Mouse (Mus musculus) lung, postnatal 10 days (tissue): ENCODE measurements around the gene Prg2.
A peak's percentile ranks its signal among the peaks of the same experiment; 100 is the strongest.

Experiments
- DNase-seq: peaks from one replicate; pipeline ENCODE4 v3.0.0; 2021

The Prg2 gene

GRCm38 (mm10) chr2:84962906-84963507 is 17.3 kb upstream of the Prg2 start:
- no peak for DNase-seq

DNA sequence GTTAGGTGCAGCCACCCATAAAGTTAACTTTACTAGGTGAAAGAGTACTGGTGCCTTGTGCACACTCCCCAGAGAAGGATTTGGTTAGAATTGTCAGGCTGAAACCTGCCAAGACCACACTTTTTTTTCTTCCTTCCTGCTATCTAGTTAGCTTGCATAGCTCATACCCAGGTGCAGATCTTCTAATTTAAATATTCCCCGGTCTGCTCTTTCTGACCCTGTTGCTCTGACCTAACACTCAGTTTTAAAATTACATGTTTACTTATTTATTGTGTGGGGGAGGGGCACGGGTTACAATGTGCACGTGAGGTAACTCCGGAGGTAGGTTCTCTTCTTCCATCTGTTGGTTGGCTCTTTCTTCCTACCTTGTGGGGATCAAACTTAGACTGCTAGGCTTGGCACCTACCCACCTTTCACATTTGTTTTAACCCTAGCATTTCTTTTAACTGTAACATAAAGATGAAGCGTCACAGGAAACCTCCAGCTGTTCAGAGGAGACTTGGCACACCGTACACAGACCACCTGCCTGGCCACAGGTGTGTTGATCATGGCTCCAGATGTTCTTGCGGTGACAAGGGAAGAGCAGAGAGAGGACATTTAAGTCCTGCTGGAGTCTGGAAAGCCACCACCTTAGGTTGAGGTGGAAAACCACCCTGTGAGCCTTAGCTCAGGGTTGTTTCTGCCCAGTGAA is 16.0 kb upstream of the Prg2 start:
- no peak for DNase-seq

DNA sequence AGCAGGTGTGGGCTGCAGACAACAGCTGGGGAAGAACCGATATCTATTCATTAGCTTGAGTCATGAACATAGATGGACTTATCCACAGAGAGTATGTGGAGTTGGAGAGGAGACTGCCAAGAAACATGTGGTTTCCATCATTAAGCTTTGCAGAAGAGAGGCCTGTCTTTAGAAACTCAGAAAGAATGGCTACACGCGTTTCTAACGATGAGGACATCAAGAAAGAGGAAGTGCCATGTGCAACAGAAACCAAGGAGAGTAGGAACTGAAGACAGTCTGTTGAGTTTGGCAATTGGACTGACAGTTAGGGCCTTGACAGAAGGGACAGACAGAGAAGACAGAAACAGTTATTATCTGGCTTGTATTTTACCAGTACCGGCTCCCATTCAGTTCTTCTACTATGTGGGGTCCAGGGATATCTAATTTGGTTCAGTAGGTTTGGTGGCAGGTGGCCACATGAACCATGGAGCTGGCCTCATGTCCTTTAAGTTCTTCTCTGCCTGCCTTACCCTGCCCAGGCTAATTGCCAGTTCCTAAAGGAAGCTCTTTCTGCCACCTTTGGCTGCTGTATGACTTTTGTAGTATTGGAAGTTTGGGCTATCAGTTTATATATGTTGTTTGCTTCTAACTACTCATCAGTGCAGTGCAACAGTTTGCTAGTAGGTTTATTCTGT is 12.8 kb upstream of the Prg2 start:
- no peak for DNase-seq

- no peak for DNase-seq
Measured at GRCm38 (mm10) chr2:84975580-84975979, 4.7 kb upstream of the Prg2 start.

DNA sequence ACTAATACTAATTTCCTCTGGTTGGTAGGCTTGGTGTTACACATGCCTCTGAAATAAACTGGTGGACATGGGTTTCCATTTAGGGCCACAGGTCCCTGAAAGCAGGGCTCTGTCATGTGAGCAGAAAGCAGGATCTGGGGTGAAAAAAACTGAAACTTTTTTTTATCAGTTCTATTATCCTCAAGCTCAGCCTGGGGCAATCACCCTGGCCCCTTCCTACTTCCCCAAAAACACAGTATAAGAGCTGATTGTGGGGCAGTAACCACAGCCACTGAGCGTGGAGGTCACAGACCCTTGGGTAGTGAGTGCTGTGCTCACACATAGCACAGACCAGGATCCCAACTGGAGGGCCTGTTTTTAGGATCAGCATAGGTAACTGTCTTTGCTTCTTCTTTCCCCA is 7.7 kb downstream of the Prg2 start, which contains the start of gene Prg3:
Gene Prg3 (plus strand): TSS at position 286 of the 400 bp plus-strand sequence.
- DNase-seq = no peak

DNA sequence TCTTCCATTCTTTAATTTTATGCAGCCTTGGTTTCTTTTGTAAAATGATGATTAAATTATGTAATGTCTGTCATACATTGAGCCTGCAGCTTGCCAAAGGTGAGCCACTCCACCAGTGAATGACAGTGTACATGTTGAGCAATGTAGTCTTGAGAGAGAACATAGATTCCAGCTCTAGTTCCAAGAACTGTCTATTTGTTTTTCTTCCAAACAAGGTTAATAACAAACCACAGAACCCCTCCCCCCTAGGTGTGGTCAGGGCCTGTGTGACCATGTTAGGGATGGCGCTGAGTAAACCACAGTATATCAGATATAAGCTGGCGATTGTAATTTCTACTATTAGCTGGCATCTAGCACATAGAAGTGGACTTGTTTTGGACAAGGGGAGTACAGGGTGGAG is 16.1 kb downstream of the Prg2 start:
- DNase-seq = no peak

DNA sequence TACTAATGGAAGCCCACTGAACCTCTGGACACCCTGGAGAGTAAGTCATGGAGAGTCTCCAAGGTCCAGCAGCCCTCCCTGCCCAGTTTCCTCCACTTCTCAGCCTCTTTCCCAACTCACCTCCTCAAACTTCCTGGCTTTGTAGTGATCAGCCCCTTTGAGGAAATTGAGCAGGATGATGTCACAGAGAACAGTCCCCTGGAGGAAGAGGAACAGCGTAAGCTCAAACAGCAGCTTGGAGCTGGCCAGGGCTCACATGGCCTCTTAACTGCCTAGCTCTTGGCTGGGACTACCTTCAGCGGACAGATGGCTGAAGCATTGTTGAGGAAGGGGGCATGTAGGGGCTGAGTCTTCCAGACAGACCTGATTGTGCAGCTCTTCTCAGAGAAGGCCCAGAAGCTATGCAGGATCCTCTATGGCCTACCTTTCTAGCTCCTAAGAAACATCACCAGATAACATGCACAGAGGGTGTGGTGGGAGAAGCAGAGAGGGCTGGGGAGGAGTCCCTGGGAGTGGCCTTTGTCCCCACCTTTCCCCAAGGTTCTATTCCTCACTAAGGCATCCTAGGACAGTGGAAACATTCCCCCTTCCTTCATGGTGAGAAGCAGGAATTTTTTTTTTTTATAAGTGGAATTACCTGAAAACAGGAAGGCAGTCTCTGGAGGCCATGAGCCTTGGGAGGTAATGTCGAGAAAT is 19.4 kb downstream of the Prg2 start:
- DNase-seq = peak; percentile 20

DNA sequence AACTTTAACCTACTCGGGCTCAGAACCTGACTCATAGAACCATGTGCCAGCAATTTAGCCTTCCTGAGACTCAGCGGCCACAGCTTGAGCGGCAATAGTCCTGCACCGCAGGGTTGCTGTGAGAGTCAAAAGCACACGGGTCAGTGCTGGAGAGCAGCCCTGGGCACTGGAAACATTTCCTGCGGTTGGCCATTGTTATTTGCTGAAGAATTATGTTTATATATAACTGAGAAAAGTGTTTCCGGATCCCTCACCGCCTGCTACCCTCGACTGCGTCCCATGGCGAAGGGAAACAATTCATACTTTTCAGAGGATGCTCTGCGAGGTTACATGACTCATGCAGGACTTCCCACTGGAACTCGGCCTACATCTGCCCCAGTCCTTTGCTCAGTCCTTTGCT is 21.2 kb downstream of the Prg2 start:
- peak; percentile 51 for DNase-seq

- DNase-seq = no peak
Measured at GRCm38 (mm10) chr2:85002575-85002974, 22.3 kb downstream of the Prg2 start.

DNA sequence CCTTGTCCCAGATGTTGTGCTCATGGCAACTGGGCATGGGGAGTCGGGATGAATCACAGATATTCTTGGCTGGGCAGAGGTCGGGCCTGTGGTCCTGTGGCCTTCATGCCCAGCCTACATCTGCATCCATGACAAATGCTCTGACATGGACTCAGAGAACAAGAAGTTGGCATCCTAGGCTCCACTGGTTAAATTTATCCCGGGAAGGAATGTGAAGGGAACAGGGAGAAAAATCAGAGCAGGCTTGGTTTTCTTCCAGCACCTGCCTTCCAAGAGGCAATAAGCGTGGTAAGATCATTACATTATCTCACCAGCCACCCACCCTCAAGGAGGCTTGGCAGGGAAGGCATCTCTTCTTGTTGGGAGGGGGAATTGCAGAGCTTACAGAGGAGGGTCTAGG is 24.1 kb downstream of the Prg2 start:
- DNase-seq = no peak

DNA sequence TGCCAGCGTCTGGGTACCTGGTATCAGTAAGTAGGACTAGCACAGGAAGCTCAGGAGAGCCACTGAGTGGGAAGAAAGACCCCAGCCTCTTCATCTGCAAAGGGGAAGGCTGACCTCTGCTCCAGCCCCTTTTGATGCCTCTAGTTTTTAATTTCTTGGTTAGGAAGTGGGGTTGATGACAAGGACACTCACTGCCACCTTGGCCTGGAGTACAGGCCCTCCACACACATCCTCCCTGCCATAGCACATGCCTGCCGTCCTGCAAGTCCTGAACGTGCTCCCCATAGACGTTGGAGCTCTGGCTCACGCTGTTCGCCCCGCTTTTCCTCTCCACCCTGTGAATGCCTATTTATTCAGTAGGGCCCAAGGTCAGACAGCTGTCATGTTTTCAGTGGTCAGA is 26.3 kb downstream of the Prg2 start:
- DNase-seq = no peak

GRCm38 (mm10) chr2:85007729-85008128 is 27.5 kb downstream of the Prg2 start:
- peak; percentile 43 for DNase-seq

DNA sequence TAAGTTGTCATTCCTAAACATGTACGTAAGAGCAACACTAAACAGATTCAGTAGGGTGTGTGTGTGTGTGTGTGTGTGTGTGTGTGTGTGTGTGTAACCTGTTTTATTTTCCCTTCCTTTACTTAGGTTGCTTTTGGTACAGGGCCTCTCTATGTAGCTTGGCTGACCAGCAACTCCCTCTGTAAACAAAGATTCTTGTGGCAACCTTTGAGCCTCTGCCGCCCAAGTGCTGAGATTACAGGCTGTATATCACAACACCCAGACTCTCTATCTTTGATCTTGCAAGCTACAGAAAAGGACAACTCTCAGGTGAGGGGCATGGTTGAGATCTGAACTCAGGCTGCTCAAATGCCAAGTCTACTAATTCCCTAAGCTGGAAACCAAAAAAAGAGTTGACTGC is 29.0 kb downstream of the Prg2 start:
- DNase-seq = no peak

DNA sequence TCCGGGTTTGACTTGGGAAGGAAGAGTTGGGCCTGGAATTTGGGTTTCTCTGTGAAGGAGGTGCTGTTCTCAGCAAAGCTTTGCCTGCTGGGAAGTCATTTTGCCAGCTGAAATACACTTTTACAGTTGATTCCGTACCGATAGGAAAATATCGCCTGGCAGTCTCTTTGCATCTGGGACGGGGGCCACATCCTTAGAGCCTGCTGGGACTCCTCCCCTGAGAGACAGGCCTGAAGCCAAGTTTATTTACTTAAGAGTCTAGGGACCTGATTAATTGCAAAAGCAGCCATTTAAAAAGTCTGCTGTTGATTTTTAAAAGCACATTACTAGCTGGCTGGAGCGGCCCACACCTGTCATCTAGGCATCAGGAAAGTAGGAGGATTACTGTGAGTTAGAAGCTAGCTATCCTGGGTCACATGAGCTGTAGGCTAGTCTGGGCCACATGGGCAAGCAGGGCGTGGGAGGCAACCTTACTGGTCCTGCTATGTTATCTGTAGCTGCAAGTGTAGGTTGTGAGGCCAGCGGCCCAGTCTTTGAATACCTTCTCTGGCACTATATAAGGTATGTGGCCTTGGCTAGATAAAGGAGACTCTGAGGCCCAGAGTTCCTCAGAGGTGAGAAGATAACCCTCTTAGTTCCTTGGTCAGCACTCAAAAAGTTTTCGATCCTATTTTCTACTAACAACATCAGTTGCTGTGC is 31.8 kb downstream of the Prg2 start:
- peak; percentile 44 for DNase-seq

GRCm38 (mm10) chr2:85012679-85013078 is 32.4 kb downstream of the Prg2 start:
- DNase-seq = no peak

DNA sequence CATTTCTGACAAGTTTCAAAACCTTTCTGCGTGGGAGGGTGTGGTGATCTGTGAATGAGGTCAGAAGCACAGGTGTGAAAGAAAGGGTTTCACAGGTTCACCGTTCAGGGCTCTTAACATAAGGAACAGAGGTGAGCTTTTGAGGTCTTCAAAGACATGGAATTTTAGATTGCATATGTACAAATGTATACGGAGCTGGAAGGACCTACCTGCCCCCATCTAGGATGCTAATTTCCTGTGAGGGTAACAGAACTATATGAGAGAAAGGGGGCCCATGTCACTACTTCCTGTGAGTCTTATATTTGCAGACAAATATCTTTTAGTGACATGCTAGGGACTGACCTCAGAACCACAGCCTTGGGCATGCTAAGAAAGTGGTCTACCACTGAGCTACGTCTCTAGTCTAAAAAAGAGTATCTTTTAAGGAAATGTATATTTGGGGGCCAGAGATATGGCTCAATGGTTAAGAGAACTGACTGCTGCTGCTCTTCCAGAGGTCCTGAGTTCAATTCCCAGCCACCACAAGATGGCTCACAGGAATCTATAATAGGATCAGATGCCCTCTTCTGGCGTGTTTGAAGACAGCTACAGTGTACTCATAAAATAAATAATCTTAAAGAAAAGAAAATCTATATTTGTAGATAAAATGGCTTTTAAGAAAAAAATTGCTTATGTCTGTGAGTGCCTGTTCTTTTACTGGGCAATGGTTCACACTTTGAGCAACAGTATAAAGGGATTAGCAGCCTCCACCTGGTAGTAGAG is 33.7 kb downstream of the Prg2 start:
- no peak for DNase-seq

GRCm38 (mm10) chr2:85014588-85014982 is 34.3 kb downstream of the Prg2 start:
- DNase-seq = no peak

- DNase-seq = peak; percentile 48
Measured at GRCm38 (mm10) chr2:85022043-85022442, 41.8 kb downstream of the Prg2 start.

GRCm38 (mm10) chr2:85026178-85026577 is 45.9 kb downstream of the Prg2 start:
- no peak for DNase-seq

DNA sequence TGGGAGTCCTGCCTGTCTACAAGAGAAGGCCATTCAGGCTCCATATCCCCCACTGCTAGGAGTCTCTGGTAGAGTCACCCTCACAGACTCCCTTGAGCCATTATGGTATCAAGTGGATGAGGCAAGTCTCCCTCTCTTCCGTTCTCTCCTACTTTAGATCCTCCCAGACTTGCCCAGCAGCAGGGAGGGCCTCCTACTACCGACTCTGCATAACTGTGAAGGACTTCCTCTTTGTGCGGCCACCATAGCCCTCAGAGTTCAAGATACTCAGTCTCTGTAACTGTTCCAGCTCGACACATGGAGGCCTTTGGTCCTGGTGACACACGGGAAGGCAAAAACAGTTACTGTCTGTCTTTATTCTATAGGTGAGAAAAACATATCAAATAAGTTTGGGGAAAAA is 47.0 kb downstream of the Prg2 start:
- DNase-seq = no peak

- no peak for DNase-seq
Measured at GRCm38 (mm10) chr2:85029897-85030296, 49.6 kb downstream of the Prg2 start.

DNA sequence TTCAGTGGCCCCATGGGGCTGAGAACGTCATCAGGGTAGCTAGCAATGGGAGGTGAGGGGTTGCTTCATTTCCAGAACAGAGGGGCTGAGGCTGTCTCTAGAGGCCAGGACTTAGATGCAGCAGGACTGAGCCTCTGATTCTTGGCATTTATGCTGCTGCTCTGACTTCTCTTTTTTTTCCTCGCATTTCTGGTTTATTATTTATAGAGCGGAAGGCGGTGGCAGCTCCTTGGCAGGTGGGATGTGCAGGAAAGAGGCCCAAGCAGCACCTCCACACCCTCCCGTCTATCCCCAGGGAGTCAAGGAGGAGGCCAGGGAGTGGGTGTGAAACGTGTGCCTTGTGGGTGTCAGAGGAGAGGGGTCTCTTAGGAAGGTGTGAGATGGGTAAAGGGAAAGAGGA is 50.7 kb downstream of the Prg2 start:
- DNase-seq = no peak
